Mouse (Mus musculus): ENCODE results near the gene Kat2b. TPM values are rescaled to one million over a fixed set of nuclear protein-coding genes. Genes with fewer than 3 reads are reported as not detected.
"Not testable (repeated sequence)": the region's sequence is repeated elsewhere in the genome, so short reads cannot be mapped to it uniquely, and the experiment has no call there.

The Kat2b gene
- polyA plus RNA-seq, 1 experiment from 2014 or later, result 5.1 TPM

GRCm38 (mm10) chr17:53650251-53650661, 83.6 kb downstream of the Kat2b start:
- no peaks in the 10 kb centered on the region for H3K9me3 ChIP-seq
- H3K4me2 ChIP-seq, result no peak overlapping the region
- no peak overlapping the region for H3K27ac ChIP-seq
- ATAC-seq (ENCODE audit: insufficient number of reproducible peaks, insufficient read depth, low FRiP score, low TSS enrichment, low read depth), result no peak
- peaks cover 40% of the 10 kb centered on the region for H3K36me3 ChIP-seq
- H3K4me3 ChIP-seq, result no peak overlapping the region
- H3K4me1 ChIP-seq, result no peaks in the 10 kb centered on the region
- H3K9ac ChIP-seq, result no peak overlapping the region
- WGBS, result 82% methylated on average over 2 of the region's 2 CpGs
- H3K27me3 ChIP-seq, result no peaks in the 10 kb centered on the region

- ATAC-seq (ENCODE audit: insufficient number of reproducible peaks, insufficient read depth, low FRiP score, low TSS enrichment, low read depth), result no peak
- WGBS, result 90% methylated on average over 4 of the region's 4 CpGs
Measured at GRCm38 (mm10) chr17:53654596-53654995, 87.9 kb downstream of the Kat2b start.

GRCm38 (mm10) chr17:53655081-53655480, 88.4 kb downstream of the Kat2b start:
- H3K27me3 ChIP-seq, result no peaks in the 10 kb centered on the region
- H3K4me3 ChIP-seq, result no peak overlapping the region
- H3K9me3 ChIP-seq, result no peaks in the 10 kb centered on the region
- no peak overlapping the region for H3K27ac ChIP-seq
- no peaks in the 10 kb centered on the region for H3K4me1 ChIP-seq
- H3K9ac ChIP-seq, result no peak overlapping the region
- peaks cover 42% of the 10 kb centered on the region for H3K36me3 ChIP-seq
- no peak overlapping the region for H3K4me2 ChIP-seq
- no peak for ATAC-seq (ENCODE audit: insufficient number of reproducible peaks, insufficient read depth, low FRiP score, low TSS enrichment, low read depth)
- 87% methylated on average over 6 of the region's 6 CpGs for WGBS

More at GRCm38 (mm10) chr17:53654596-53654995, 87.9 kb downstream of the Kat2b start:
- H3K4me2 ChIP-seq, result no peak overlapping the region
- no peak overlapping the region for H3K4me3 ChIP-seq
- peaks cover 37% of the 10 kb centered on the region for H3K36me3 ChIP-seq
- no peaks in the 10 kb centered on the region for H3K4me1 ChIP-seq
- H3K27me3 ChIP-seq, result no peaks in the 10 kb centered on the region
- no peak overlapping the region for H3K9ac ChIP-seq
- no peak overlapping the region for H3K27ac ChIP-seq
- H3K9me3 ChIP-seq, result no peaks in the 10 kb centered on the region

- 83% methylated on average over 2 of the region's 2 CpGs for WGBS
- Histone ChIP-seq H3K4me3 (no peak overlapping the region), H3K4me2 (no peak overlapping the region), H3K27me3 (no peaks in the 10 kb centered on the region), H3K9me3 (no peaks in the 10 kb centered on the region), H3K9ac (no peak overlapping the region), H3K27ac (no peak overlapping the region), H3K4me1 (no peaks in the 10 kb centered on the region), H3K36me3 (peaks cover 48% of the 10 kb centered on the region)
- no peak for ATAC-seq (ENCODE audit: insufficient number of reproducible peaks, insufficient read depth, low FRiP score, low TSS enrichment, low read depth)
Measured at GRCm38 (mm10) chr17:53655959-53656358, 89.3 kb downstream of the Kat2b start.

- ATAC-seq (ENCODE audit: insufficient number of reproducible peaks, insufficient read depth, low FRiP score, low TSS enrichment, low read depth), result no peak
- Histone ChIP-seq H3K4me2 (no peak overlapping the region), H3K9me3 (no peaks in the 10 kb centered on the region), H3K27ac (no peak overlapping the region), H3K36me3 (peaks cover 48% of the 10 kb centered on the region), H3K4me3 (no peak overlapping the region), H3K9ac (no peak overlapping the region), H3K4me1 (no peaks in the 10 kb centered on the region), H3K27me3 (no peaks in the 10 kb centered on the region)
- WGBS, result 69% methylated on average over 6 of the region's 6 CpGs
Measured at GRCm38 (mm10) chr17:53656369-53656860, 89.8 kb downstream of the Kat2b start.

GRCm38 (mm10) chr17:53657391-53657790, 90.7 kb downstream of the Kat2b start:
- ATAC-seq (ENCODE audit: insufficient number of reproducible peaks, insufficient read depth, low FRiP score, low TSS enrichment, low read depth); H3K9ac ChIP-seq; H3K27ac ChIP-seq; H3K9me3 ChIP-seq; H3K4me1 ChIP-seq; H3K4me3 ChIP-seq; H3K4me2 ChIP-seq; H3K27me3 ChIP-seq: not testable (repeated sequence)
- H3K36me3 ChIP-seq, result peaks cover 48% of the 10 kb centered on the region
- WGBS, result 62% methylated on average over 2 of the region's 2 CpGs

GRCm38 (mm10) chr17:53658668-53659067, 92.0 kb downstream of the Kat2b start:
- H3K27ac ChIP-seq, result no peak overlapping the region
- H3K9me3 ChIP-seq, result no peaks in the 10 kb centered on the region
- H3K9ac ChIP-seq, result no peak overlapping the region
- H3K4me1 ChIP-seq, result no peaks in the 10 kb centered on the region
- ATAC-seq (ENCODE audit: insufficient number of reproducible peaks, insufficient read depth, low FRiP score, low TSS enrichment, low read depth), result no peak
- H3K36me3 ChIP-seq, result peaks cover 41% of the 10 kb centered on the region
- H3K4me3 ChIP-seq, result no peak overlapping the region
- H3K27me3 ChIP-seq, result no peaks in the 10 kb centered on the region
- H3K4me2 ChIP-seq, result no peak overlapping the region
- WGBS, result 82% methylated on average over 2 of the region's 2 CpGs

- Histone ChIP-seq H3K27me3 (no peaks in the 10 kb centered on the region), H3K4me1 (no peaks in the 10 kb centered on the region), H3K9ac (no peak overlapping the region), H3K36me3 (peaks cover 35% of the 10 kb centered on the region), H3K9me3 (no peaks in the 10 kb centered on the region), H3K4me3 (no peak overlapping the region), H3K27ac (no peak overlapping the region), H3K4me2 (no peak overlapping the region)
- ATAC-seq (ENCODE audit: insufficient number of reproducible peaks, insufficient read depth, low FRiP score, low TSS enrichment, low read depth), result no peak
- WGBS, result 87% methylated on average over 8 of the region's 8 CpGs
Measured at GRCm38 (mm10) chr17:53659230-53659629, 92.6 kb downstream of the Kat2b start.

GRCm38 (mm10) chr17:53659738-53660137, 93.1 kb downstream of the Kat2b start:
- no peak overlapping the region for H3K9ac ChIP-seq
- H3K36me3 ChIP-seq, result peaks cover 31% of the 10 kb centered on the region
- H3K4me2 ChIP-seq, result no peak overlapping the region
- H3K4me3 ChIP-seq, result no peak overlapping the region
- no peaks in the 10 kb centered on the region for H3K27me3 ChIP-seq
- WGBS, result 82% methylated on average over 4 of the region's 4 CpGs
- no peak for ATAC-seq (ENCODE audit: insufficient number of reproducible peaks, insufficient read depth, low FRiP score, low TSS enrichment, low read depth)
- no peak overlapping the region for H3K27ac ChIP-seq
- H3K4me1 ChIP-seq, result no peaks in the 10 kb centered on the region
- no peaks in the 10 kb centered on the region for H3K9me3 ChIP-seq

- H3K9me3 ChIP-seq, result no peaks in the 10 kb centered on the region
- no peak for ATAC-seq (ENCODE audit: insufficient number of reproducible peaks, insufficient read depth, low FRiP score, low TSS enrichment, low read depth)
- H3K4me1 ChIP-seq, result no peaks in the 10 kb centered on the region
- H3K4me3 ChIP-seq, result no peak overlapping the region
- no peak overlapping the region for H3K27ac ChIP-seq
- H3K27me3 ChIP-seq, result no peaks in the 10 kb centered on the region
- H3K4me2 ChIP-seq, result no peak overlapping the region
- WGBS, result 69% methylated on average over 6 of the region's 6 CpGs
- no peak overlapping the region for H3K9ac ChIP-seq
- H3K36me3 ChIP-seq, result peaks cover 29% of the 10 kb centered on the region
Measured at GRCm38 (mm10) chr17:53661056-53661840, 94.6 kb downstream of the Kat2b start.

- Histone ChIP-seq H3K36me3 (peaks cover 29% of the 10 kb centered on the region), H3K4me1 (no peaks in the 10 kb centered on the region)
- 85% methylated on average over 3 of the region's 3 CpGs for WGBS
Measured at GRCm38 (mm10) chr17:53664267-53664666, 97.6 kb downstream of the Kat2b start.

GRCm38 (mm10) chr17:53664703-53665382, 98.2 kb downstream of the Kat2b start:
- Histone ChIP-seq H3K4me2 (no peak overlapping the region), H3K4me1 (no peaks in the 10 kb centered on the region), H3K9me3 (no peaks in the 10 kb centered on the region), H3K9ac (no peak overlapping the region), H3K27ac (no peak overlapping the region), H3K27me3 (no peaks in the 10 kb centered on the region), H3K4me3 (no peak overlapping the region), H3K36me3 (peaks cover 32% of the 10 kb centered on the region)
- ATAC-seq (ENCODE audit: insufficient number of reproducible peaks, insufficient read depth, low FRiP score, low TSS enrichment, low read depth), result no peak
- 76% methylated on average over 2 of the region's 2 CpGs for WGBS

More at GRCm38 (mm10) chr17:53664267-53664666, 97.6 kb downstream of the Kat2b start:
- no peak overlapping the region for H3K4me3 ChIP-seq
- H3K9me3 ChIP-seq, result no peaks in the 10 kb centered on the region
- H3K27me3 ChIP-seq, result no peaks in the 10 kb centered on the region
- no peak overlapping the region for H3K9ac ChIP-seq
- H3K27ac ChIP-seq, result no peak overlapping the region
- H3K4me2 ChIP-seq, result no peak overlapping the region
- no peak for ATAC-seq (ENCODE audit: insufficient number of reproducible peaks, insufficient read depth, low FRiP score, low TSS enrichment, low read depth)
